Mouse (Mus musculus) CH12.LX (cell line): ENCODE data around the gene Eef2kmt.

Experiments used
- E2F4 ChIP-seq: IDR thresholded peaks from 2 replicates; pipeline ENCODE4 v1.6.1; 2011; ENCODE audit warnings: low read depth, low read length, improper control_type of control experiment; ENCODE audit not compliant: insufficient replicate concordance
- EP300 ChIP-seq: IDR thresholded peaks from 2 replicates; pipeline ENCODE4 v1.6.1; 2011; ENCODE audit warnings: low read length, improper control_type of control experiment
- MAZ ChIP-seq: IDR thresholded peaks from 2 replicates; pipeline ENCODE4 v1.6.1; 2012; ENCODE audit warnings: low read depth, mild to moderate bottlenecking, inconsistent platforms, low read length, improper control_type of control experiment, moderate library complexity
- MXI1 ChIP-seq: IDR thresholded peaks from 2 replicates; pipeline ENCODE4 v1.6.1; 2011; ENCODE audit warnings: mild to moderate bottlenecking, low read depth, low read length, improper control_type of control experiment
- RAD21 ChIP-seq: IDR thresholded peaks from 2 replicates; pipeline ENCODE4 v1.6.1; 2011; ENCODE audit warnings: low read depth, mild to moderate bottlenecking, low read length, improper control_type of control experiment, moderate library complexity
- RCOR1 ChIP-seq: conservative IDR thresholded peaks from 2 replicates; pipeline ENCODE4 v1.6.1; 2012; ENCODE audit warnings: low read depth, mild to moderate bottlenecking, inconsistent platforms, low read length, improper control_type of control experiment

DNA sequence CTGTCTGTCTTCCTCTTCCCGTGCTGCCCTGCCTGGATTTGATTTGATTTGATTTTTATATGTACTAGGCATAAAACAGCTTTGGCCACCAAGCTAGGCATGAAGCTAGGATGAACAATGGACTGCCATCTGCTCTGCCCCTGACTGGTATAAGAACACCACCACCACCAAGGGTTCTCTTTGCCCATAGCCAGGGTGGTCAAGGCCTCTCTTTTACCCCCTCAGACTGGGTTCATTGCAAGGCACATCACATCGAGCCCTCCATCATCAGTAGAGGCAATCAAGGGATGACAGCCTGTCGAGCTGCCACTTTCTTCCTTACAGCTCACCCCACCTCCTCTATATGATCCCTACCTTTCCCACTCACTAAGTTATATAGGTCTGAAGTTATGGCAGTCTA lies 16.6 kb upstream of the Eef2kmt start:
- TF ChIP-seq RAD21: no peak
- no peak for TF ChIP-seq MAZ
- no peak for TF ChIP-seq RCOR1
- no peak for TF ChIP-seq E2F4
- no peak for TF ChIP-seq EP300
- TF ChIP-seq MXI1: no peak
